Mouse (Mus musculus): ENCODE measurements around the gene Cep164. TPM values are rescaled to one million over a fixed set of nuclear protein-coding genes. Genes with fewer than 3 reads are reported as not detected.

The Cep164 gene
- total RNA-seq, 2 experiments from 2014 or later, result 9.4 to 11.3 TPM

GRCm38 (mm10) chr9:45731851-45732250, 96.6 kb downstream of the Cep164 start:
- no peak for DNase-seq
- intact Hi-C loops (cut with DNase I), result no loop called here

- DNase-seq, result no peak
- intact Hi-C loops (cut with DNase I), result no loop called here
Measured at GRCm38 (mm10) chr9:45719997-45720396, 108.5 kb downstream of the Cep164 start.

Other genes starting within 250 kb of the Cep164 start
- gene Bace1, start 9.9 kb upstream of the Cep164 start, total RNA-seq (2021), result 10 to 100 TPM; 43.7 to 55.0 TPM
- gene Pcsk7, start 77.8 kb upstream of the Cep164 start, total RNA-seq (2021), result 10 to 100 TPM; 23.5 to 27.2 TPM
- 10 to 100 TPM; 33.5 to 35.9 TPM for gene Rnf214, start 78.2 kb upstream of the Cep164 start, total RNA-seq (2021)
- gene Tagln, start 107.4 kb upstream of the Cep164 start, total RNA-seq (2021), result 10 to 100 TPM; 72.1 to 90.1 TPM
- 10 to 100 TPM; 71.5 to 75.4 TPM for gene Sidt2, start 126.6 kb upstream of the Cep164 start, total RNA-seq (2021)
- gene Pafah1b2, start 184.0 kb upstream of the Cep164 start, total RNA-seq (2021), result 10 to 100 TPM; 85.1 to 87.3 TPM
- 10 to 100 TPM; 61.8 to 72.7 TPM for gene Sik3, start 184.1 kb upstream of the Cep164 start, total RNA-seq (2021)

All from heart, postnatal 10 days (tissue).